Mouse (Mus musculus): ENCODE data around the gene Pla2g6.

The Pla2g6 gene

GRCm38 (mm10) chr15:79288387-79288786 lies 39.8 kb downstream of the Pla2g6 start:
- in situ Hi-C loops (cut with MboI; ENCODE audit: low pct_unique_long_range_greater_than_20kb in 1 of 2, low sequenced_read_pairs in 2 of 2, unreplicated experiment in 1 of 2): no loop called here

DNA sequence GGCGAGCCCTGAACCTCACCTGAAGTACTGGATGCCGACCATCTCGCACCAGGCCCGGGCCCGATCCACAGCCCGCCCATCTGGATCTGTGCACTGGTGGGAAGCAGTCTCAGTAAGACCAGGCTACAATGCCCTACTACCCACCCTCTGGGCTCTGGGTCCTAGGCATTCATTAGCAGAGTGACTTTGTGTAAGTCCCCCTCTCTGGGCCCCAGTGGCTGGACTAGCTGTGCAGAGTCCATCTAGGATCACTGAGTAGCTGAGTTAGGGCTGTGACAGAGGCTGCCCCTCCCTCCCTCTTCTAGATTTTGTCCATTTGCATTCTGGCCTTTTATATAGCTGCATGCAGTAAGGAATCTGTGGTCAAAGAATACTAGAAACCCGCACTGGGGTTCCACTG lies 41.1 kb downstream of the Pla2g6 start:
- in situ Hi-C loops (cut with MboI; ENCODE audit: low pct_unique_long_range_greater_than_20kb in 1 of 2, low sequenced_read_pairs in 2 of 2, unreplicated experiment in 1 of 2): no loop called here

DNA sequence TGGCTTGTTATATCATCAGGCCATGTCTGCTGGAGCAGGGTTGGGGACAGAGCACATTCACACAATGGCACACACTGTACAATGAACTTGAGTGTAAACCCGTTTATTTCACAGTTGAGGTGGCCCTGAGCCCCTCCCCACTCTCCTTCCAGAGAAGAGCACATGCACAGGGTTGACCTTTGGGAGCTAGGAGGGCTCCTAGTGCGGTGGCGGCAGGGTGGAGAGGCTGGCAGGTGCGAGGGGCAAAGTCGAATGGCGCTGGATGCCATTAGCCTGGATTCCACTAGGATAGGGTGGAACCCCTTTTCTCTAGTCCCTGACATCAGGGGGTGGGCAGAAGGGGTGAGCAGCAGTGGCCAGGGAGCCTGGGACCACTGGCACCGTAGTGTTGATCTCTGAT lies 42.0 kb downstream of the Pla2g6 start:
- in situ Hi-C loops (cut with MboI; ENCODE audit: low pct_unique_long_range_greater_than_20kb in 1 of 2, low sequenced_read_pairs in 2 of 2, unreplicated experiment in 1 of 2): no loop called here

DNA sequence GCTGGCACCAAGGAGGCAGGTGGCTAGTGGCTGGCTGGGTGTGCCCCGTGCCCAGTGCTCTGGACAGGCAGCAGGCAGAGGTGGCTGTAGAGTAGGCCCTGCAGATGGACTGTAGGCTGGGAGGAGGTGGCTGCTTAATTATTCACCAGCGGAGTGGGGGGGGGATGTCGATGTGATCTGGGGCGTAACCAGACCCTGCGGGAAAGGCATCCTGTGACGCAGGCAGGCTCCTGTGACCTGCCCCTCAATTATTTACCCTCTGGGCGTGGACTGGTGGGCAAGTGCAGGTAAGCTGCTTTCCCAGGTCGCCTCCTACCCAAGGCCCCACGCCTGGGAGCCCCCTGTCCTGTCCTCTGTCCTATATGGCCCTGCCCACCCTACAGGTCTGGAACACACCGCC lies 42.8 kb downstream of the Pla2g6 start, which contains the start of gene Baiap2l2:
Baiap2l2 (minus strand) TSS at position 139 of the 400 bp plus-strand sequence.
- in situ Hi-C loops (cut with MboI; ENCODE audit: low pct_unique_long_range_greater_than_20kb in 1 of 2, low sequenced_read_pairs in 2 of 2, unreplicated experiment in 1 of 2): no loop called here

DNA sequence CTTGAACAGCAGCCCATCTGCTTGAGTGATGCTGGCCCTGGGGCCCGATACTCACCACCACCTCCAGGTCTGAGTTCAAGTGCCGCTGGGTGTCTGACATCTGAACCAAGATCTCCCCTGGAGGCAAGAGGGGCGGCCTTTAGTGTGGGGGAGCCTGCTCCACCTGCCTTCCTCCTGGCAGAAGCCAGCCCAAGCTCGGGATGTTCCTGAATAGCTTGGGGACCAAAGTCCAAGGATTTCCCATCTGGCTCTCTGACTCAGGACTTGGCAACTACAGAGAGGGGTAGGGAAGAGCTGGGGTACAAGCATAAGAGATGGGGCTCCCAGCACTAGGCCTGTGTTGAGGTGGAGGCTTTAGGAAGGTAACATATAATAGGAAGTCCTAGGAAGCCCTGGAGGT lies 44.8 kb downstream of the Pla2g6 start:
- in situ Hi-C loops (cut with MboI; ENCODE audit: low pct_unique_long_range_greater_than_20kb in 1 of 2, low sequenced_read_pairs in 2 of 2, unreplicated experiment in 1 of 2): no loop called here

GRCm38 (mm10) chr15:79282434-79282833 lies 45.8 kb downstream of the Pla2g6 start:
- in situ Hi-C loops (cut with MboI; ENCODE audit: low pct_unique_long_range_greater_than_20kb in 1 of 2, low sequenced_read_pairs in 2 of 2, unreplicated experiment in 1 of 2): no loop called here

DNA sequence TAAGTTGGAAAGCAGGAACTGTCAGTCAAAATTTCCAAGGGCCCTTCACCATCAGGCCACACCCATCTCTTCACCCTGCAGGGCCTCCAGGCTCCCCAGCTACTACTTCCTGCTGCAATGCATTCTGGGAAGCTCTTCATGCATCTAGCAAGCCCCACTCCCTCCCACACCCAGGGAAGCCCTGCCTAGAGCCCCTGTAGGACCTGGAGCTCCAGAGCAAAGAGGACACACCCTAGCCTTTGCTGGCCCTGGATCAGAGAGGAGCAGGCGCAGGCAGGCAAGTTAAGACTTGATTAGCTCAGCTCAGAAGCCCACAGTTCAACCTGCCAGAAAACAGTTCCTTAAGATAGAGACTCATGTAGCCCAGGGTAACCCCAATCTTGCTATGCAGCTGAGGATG lies 46.8 kb downstream of the Pla2g6 start:
- in situ Hi-C loops (cut with MboI; ENCODE audit: low pct_unique_long_range_greater_than_20kb in 1 of 2, low sequenced_read_pairs in 2 of 2, unreplicated experiment in 1 of 2): no loop called here

DNA sequence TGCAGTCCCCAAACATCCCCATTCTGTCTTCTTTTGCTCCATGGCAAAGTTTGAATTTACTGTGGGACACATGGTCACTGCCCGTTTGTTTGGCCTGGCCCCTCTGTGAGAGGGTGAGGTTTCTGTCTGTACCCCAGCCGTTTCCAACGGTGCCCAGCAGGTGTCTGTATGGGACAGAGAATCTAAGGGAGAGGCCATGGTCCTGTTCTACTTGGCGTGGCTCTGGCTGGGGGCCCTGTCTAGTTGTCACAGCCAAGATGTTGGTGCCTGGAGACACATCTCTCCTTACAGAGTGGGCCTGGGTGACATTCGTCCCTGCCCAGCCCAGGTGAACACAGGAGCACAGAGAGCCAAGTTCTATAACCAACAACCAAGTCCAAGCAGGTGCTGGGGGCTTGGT lies 47.3 kb downstream of the Pla2g6 start:
- in situ Hi-C loops (cut with MboI; ENCODE audit: low pct_unique_long_range_greater_than_20kb in 1 of 2, low sequenced_read_pairs in 2 of 2, unreplicated experiment in 1 of 2): no loop called here

DNA sequence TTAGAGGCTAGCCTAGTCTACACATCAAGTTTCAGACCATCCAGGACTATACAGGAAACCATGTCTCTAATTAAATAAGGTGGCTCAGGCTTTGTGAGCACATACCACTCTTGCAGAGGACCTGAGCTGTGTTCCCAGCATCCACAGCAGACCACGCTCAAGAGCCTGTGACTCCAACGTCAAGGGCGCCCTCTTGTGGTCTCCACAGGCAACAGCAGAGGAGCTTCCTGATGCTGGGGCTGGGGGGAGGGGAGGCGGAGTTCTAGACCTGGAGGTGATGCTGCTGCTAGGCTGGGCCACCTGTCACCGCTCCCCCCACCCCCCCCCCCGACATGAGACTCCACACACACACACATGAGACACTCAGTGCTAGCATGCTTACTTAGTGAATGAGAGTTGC lies 48.0 kb downstream of the Pla2g6 start:
- in situ Hi-C loops (cut with MboI; ENCODE audit: low pct_unique_long_range_greater_than_20kb in 1 of 2, low sequenced_read_pairs in 2 of 2, unreplicated experiment in 1 of 2): no loop called here

DNA sequence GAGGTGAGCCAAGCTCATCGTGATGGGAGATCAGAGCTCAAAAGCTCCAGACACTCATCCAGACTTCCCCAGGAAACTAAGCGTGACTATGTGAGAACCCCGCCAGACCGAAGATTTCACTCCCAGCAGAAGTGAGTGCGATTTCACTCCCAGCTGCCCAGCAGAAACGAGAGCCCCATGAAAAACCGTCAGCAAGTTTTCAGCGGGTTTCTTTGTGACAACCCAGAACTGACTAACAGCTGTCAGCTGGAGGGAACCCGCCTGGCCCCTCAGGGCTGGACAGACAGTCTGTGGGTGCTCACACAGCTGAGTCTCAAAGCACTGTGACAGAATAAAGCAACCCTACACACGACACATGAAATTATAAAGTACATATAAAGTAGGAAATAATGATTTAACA lies 50.5 kb downstream of the Pla2g6 start:
- in situ Hi-C loops (cut with MboI; ENCODE audit: low pct_unique_long_range_greater_than_20kb in 1 of 2, low sequenced_read_pairs in 2 of 2, unreplicated experiment in 1 of 2): loop anchor here in 1 of 2 experiments (5.0 kb wide), 1 partner anchor 45 kb away; no protein-coding TSS in a partner anchor

- in situ Hi-C loops (cut with MboI; ENCODE audit: low pct_unique_long_range_greater_than_20kb in 1 of 2, low sequenced_read_pairs in 2 of 2, unreplicated experiment in 1 of 2): no loop called here
These were observed 55.2 kb downstream of the Pla2g6 start for GRCm38 (mm10) chr15:79273020-79273419.

DNA sequence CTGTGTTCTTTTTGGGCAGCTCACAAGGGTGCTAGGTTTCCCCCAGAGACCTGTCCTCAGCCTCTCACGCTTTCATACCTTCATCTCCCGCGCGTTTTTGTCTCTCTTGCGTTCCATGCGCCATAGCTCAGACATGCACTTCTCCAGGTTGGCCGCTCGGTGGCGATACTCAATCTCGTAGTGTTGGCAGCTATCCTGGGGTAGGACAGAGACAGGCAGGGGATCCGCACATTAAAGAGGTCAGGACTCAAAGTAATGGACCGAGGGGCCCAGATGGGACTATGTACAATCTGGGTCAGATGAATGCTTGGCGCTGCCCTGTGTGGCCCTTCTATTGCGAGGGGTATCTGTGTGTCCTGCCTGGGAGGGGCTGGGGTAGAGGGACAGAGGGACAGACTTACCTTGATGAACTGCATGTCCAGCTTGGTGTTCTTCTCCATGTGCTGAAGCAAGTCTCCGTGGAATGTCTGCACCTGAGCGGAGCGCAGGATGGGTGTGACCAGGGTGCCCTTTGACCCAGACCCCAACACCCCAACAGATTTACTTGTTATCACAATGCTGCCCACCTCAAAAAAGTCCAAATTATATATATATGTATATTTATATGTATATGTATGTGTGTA lies 57.0 kb downstream of the Pla2g6 start:
- in situ Hi-C loops (cut with MboI; ENCODE audit: low pct_unique_long_range_greater_than_20kb in 1 of 2, low sequenced_read_pairs in 2 of 2, unreplicated experiment in 1 of 2): no loop called here

GRCm38 (mm10) chr15:79270317-79271123 lies 57.7 kb downstream of the Pla2g6 start:
- in situ Hi-C loops (cut with MboI; ENCODE audit: low pct_unique_long_range_greater_than_20kb in 1 of 2, low sequenced_read_pairs in 2 of 2, unreplicated experiment in 1 of 2): no loop called here

DNA sequence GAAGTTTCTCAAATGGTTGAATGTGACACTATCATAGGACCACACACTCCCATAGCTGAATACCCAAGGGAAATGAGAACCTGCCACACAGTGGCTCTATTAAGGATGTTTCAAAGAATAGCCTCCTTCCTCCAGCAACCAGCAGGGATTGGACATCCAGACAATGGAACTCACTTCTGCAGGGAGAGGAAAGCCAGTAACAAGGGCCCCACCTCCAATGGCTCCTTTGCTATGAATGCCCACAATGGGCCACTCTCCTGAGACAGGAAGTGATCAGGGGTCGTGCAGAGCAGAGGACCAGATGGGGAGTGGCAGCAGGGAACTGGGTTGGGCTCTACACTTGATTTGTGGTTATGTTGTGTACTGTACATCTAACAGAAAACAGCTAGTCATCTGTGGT lies 59.7 kb downstream of the Pla2g6 start:
- in situ Hi-C loops (cut with MboI; ENCODE audit: low pct_unique_long_range_greater_than_20kb in 1 of 2, low sequenced_read_pairs in 2 of 2, unreplicated experiment in 1 of 2): no loop called here

- in situ Hi-C loops (cut with MboI; ENCODE audit: low pct_unique_long_range_greater_than_20kb in 1 of 2, low sequenced_read_pairs in 2 of 2, unreplicated experiment in 1 of 2): no loop called here
These were observed 62.8 kb downstream of the Pla2g6 start for GRCm38 (mm10) chr15:79265384-79265783.

DNA sequence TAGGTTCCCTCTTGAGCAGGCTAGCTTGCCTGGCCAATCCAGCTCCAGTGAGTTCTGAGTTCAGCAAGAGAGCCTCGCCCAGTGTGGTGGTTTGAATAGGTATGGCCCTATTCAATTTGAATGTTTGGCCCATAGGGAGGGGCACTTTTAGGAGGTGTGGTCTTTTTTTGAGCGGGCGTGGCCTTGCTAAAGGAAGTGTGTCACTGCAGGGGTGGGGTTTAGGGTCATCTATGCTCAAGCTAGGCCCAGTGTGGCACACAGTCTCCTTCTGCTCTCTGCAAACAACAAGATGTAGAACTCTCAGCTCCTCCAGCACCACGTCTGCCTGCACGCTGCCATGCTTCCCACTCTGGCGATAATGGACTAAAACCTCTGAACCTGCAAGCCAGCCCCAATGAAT lies 64.5 kb downstream of the Pla2g6 start:
- in situ Hi-C loops (cut with MboI; ENCODE audit: low pct_unique_long_range_greater_than_20kb in 1 of 2, low sequenced_read_pairs in 2 of 2, unreplicated experiment in 1 of 2): no loop called here

DNA sequence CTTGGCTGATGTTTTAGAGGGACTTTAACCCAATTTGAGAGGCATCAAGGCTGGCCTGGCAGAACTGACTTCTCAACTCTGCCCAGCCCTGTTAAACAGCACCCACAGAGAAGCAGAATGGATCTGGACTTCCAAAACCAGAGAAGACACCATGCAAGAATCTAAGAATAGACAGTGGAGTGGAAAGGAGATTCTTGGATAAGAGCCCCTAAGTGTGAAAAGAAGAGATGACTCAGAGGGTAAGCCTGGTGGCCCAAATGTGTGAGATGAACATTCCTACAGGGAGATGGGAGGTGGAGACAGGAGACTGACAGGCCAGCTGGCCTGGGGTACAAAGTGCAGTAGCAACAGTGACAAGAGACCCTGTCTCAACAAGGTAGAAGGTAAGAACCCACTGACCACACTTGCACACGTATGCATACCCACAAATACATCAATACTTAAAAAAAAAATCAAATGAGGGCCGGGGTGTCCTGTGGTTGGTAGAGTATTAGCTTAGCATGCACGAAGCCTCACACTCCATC lies 65.3 kb downstream of the Pla2g6 start:
- in situ Hi-C loops (cut with MboI; ENCODE audit: low pct_unique_long_range_greater_than_20kb in 1 of 2, low sequenced_read_pairs in 2 of 2, unreplicated experiment in 1 of 2): no loop called here

- in situ Hi-C loops (cut with MboI; ENCODE audit: low pct_unique_long_range_greater_than_20kb in 1 of 2, low sequenced_read_pairs in 2 of 2, unreplicated experiment in 1 of 2): no loop called here
These were observed 65.8 kb downstream of the Pla2g6 start for GRCm38 (mm10) chr15:79262375-79262774.

GRCm38 (mm10) chr15:79261757-79262156 lies 66.4 kb downstream of the Pla2g6 start:
- in situ Hi-C loops (cut with MboI; ENCODE audit: low pct_unique_long_range_greater_than_20kb in 1 of 2, low sequenced_read_pairs in 2 of 2, unreplicated experiment in 1 of 2): no loop called here

Data from mouse embryonic stem cell (cell line).